Mouse (Mus musculus): Measurements from ENCODE around the gene Ubqlnl. TPM values are rescaled to one million over a fixed set of nuclear protein-coding genes. Genes with fewer than 3 reads are reported as not detected.

Ubqlnl gene
- total and polyA plus RNA-seq, 3 experiments, result not detected

DNA sequence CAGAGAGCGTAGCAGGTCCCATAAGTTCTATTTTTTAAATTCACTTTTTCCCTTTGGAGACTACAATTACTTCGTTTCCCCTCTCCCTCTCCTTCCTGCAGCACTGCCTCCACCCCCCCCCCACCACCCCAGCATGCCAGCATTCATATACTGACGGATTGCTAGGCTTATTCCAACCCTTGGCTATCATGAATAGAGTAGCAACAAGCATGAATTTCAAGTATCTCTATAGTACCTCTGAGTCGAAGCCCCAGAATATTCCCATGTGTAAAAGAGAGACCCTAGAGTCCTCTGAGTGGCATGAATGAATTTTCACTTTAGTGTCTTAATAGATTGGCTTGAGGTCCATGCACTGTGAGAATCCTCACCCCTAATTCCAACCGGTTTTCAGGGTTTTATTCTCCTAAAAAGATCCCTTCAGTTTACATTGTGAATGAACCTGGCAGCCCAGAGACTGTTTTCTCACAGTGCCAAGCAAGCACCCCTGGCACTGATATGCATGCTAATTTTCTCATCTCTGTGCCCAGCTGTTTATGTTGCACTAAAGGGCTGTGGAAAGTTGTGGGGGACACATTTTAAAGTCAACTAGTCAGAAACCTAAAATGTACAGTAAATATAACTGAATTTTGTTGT lies 28.2 kb upstream of the Ubqlnl start:
- DNase-seq (ENCODE audit: low spot score) (no peak), ATAC-seq (ENCODE audit: extremely low read depth, insufficient number of reproducible peaks, low FRiP score, poor library complexity, severe bottlenecking) (no peak)
- TF ChIP-seq GATA1 (IDR thresholded peaks at IDR 0.05; ENCODE audit: borderline replicate concordance, low read length) (no peak), CTCF (IDR thresholded peaks at IDR 0.05; ENCODE audit: low read depth, low read length) (no peak), TAL1 (conservative IDR thresholded peaks at IDR 0.05; ENCODE audit: low read depth, low read length) (no peak), POLR2AphosphoS5 (IDR thresholded peaks at IDR 0.05; ENCODE audit: insufficient replicate concordance, low read depth, low read length) (no peak), GATA2 (IDR thresholded peaks at IDR 0.05; ENCODE audit: borderline replicate concordance, low read depth, low read length) (no peak)
- Histone ChIP-seq H3K36me3 (replicated peaks) (no peaks in the 10 kb centered on the region), H3K27me3 (ENCODE audit: insufficient read depth, low read length) (no peaks in the 10 kb centered on the region), H3K4me3 (ENCODE audit: low read depth, low read length) (no peak overlapping the region), H3K4me1 (ENCODE audit: insufficient read depth, low read depth, low read length) (no peaks in the 10 kb centered on the region), H3K9me3 (replicated peaks) (no peaks in the 10 kb centered on the region)

DNA sequence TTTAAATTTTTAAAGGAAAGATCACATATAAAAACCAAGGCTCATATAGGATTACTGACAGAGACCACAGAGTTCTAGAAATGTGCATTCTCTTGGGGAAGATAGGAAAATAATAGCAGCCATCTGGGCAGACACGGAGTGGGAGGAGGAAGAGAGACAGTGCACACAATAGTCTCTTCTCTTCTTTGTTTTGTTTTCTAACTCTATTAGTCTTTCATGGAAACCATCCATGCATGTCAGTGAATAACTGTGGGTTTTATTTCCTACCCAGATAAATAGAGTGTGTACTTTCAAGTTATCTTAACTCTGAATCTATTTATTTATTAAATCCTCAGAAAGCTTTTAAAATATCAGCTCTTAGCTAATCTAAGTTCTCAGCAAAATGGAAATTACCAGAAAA lies 24.7 kb upstream of the Ubqlnl start:
- ATAC-seq (ENCODE audit: extremely low read depth, insufficient number of reproducible peaks, low FRiP score, poor library complexity, severe bottlenecking), result no peak
- Histone ChIP-seq H3K4me1 (ENCODE audit: insufficient read depth, low read depth, low read length) (no peaks in the 10 kb centered on the region), H3K4me3 (ENCODE audit: low read depth, low read length) (no peak overlapping the region), H3K36me3 (replicated peaks) (no peaks in the 10 kb centered on the region), H3K27me3 (ENCODE audit: insufficient read depth, low read length) (no peaks in the 10 kb centered on the region), H3K9me3 (replicated peaks) (no peaks in the 10 kb centered on the region)
- no peak for DNase-seq (ENCODE audit: low spot score)
- TF ChIP-seq GATA2 (IDR thresholded peaks at IDR 0.05; ENCODE audit: borderline replicate concordance, low read depth, low read length) (no peak), GATA1 (IDR thresholded peaks at IDR 0.05; ENCODE audit: borderline replicate concordance, low read length) (no peak), TAL1 (conservative IDR thresholded peaks at IDR 0.05; ENCODE audit: low read depth, low read length) (no peak), CTCF (IDR thresholded peaks at IDR 0.05; ENCODE audit: low read depth, low read length) (no peak), POLR2AphosphoS5 (IDR thresholded peaks at IDR 0.05; ENCODE audit: insufficient replicate concordance, low read depth, low read length) (no peak)

GRCm38 (mm10) chr7:104169634-104170204 lies 19.4 kb upstream of the Ubqlnl start:
- no peak for TF ChIP-seq CTCF (IDR thresholded peaks at IDR 0.05; ENCODE audit: low read depth, low read length)
- TF ChIP-seq TAL1 (conservative IDR thresholded peaks at IDR 0.05; ENCODE audit: low read depth, low read length), result no peak
- no peak for TF ChIP-seq GATA2 (IDR thresholded peaks at IDR 0.05; ENCODE audit: borderline replicate concordance, low read depth, low read length)
- no peak for TF ChIP-seq POLR2AphosphoS5 (IDR thresholded peaks at IDR 0.05; ENCODE audit: insufficient replicate concordance, low read depth, low read length)
- no peak for TF ChIP-seq GATA1 (IDR thresholded peaks at IDR 0.05; ENCODE audit: borderline replicate concordance, low read length)
- ATAC-seq (ENCODE audit: extremely low read depth, insufficient number of reproducible peaks, low FRiP score, poor library complexity, severe bottlenecking) (no peak), DNase-seq (ENCODE audit: low spot score) (peak; percentile 2)
- H3K36me3 ChIP-seq (replicated peaks), result no peaks in the 10 kb centered on the region
- H3K9me3 ChIP-seq (replicated peaks), result no peaks in the 10 kb centered on the region
- no peaks in the 10 kb centered on the region for H3K4me1 ChIP-seq (ENCODE audit: insufficient read depth, low read depth, low read length)
- no peak overlapping the region for H3K4me3 ChIP-seq (ENCODE audit: low read depth, low read length)
- H3K27me3 ChIP-seq (ENCODE audit: insufficient read depth, low read length), result 0 out of 2 replicates have a peak, but pooled peaks cover 3% of the 10 kb centered on the region

GRCm38 (mm10) chr7:104167105-104167504 lies 16.7 kb upstream of the Ubqlnl start:
- 0 out of 2 replicates have a peak, but pooled peaks cover 3% of the 10 kb centered on the region for H3K27me3 ChIP-seq (ENCODE audit: insufficient read depth, low read length)
- no peaks in the 10 kb centered on the region for H3K4me1 ChIP-seq (ENCODE audit: insufficient read depth, low read depth, low read length)
- DNase-seq (ENCODE audit: low spot score), result no peak
- no peak overlapping the region for H3K4me3 ChIP-seq (ENCODE audit: low read depth, low read length)
- no peaks in the 10 kb centered on the region for H3K9me3 ChIP-seq (replicated peaks)
- ATAC-seq (ENCODE audit: extremely low read depth, insufficient number of reproducible peaks, low FRiP score, poor library complexity, severe bottlenecking), result no peak
- TF ChIP-seq GATA2 (IDR thresholded peaks at IDR 0.05; ENCODE audit: borderline replicate concordance, low read depth, low read length) (no peak), CTCF (IDR thresholded peaks at IDR 0.05; ENCODE audit: low read depth, low read length) (no peak), POLR2AphosphoS5 (IDR thresholded peaks at IDR 0.05; ENCODE audit: insufficient replicate concordance, low read depth, low read length) (no peak), TAL1 (conservative IDR thresholded peaks at IDR 0.05; ENCODE audit: low read depth, low read length) (no peak), GATA1 (IDR thresholded peaks at IDR 0.05; ENCODE audit: borderline replicate concordance, low read length) (no peak)
- no peaks in the 10 kb centered on the region for H3K36me3 ChIP-seq (replicated peaks)

DNA sequence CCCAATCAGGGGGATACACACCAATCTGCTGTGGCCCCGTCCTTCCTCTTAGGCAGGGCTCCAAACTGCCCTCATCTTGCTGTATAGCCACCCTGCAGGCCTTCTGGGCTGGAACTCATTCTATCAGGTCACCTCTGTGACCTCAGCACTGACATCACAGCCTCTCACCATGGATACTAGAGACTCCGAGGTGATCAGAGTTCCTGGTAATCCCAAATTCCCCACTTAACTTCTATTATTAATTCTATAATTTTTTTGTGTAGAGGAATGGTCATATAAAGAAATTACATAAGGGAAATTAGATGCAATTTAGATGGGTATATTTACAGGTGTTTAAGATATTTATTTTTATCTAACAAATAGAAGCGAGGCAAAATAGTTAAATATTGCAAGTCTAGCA lies 7.2 kb downstream of the Ubqlnl start, which contains the start of gene Ubqln3:
Gene Ubqln3, minus strand, starts transcription at position 101 of the 400 bp plus-strand sequence.
- H3K27me3 ChIP-seq (ENCODE audit: insufficient read depth, low read length), result no peaks in the 10 kb centered on the region; the same call in 1 of the 2 replicates
- no peaks in the 10 kb centered on the region for H3K9me3 ChIP-seq (replicated peaks)
- no peak for TF ChIP-seq GATA2 (IDR thresholded peaks at IDR 0.05; ENCODE audit: borderline replicate concordance, low read depth, low read length)
- TF ChIP-seq CTCF (IDR thresholded peaks at IDR 0.05; ENCODE audit: low read depth, low read length), result no peak
- TF ChIP-seq TAL1 (conservative IDR thresholded peaks at IDR 0.05; ENCODE audit: low read depth, low read length), result no peak
- TF ChIP-seq GATA1 (IDR thresholded peaks at IDR 0.05; ENCODE audit: borderline replicate concordance, low read length), result no peak
- no peak for TF ChIP-seq POLR2AphosphoS5 (IDR thresholded peaks at IDR 0.05; ENCODE audit: insufficient replicate concordance, low read depth, low read length)
- DNase-seq (ENCODE audit: low spot score), result no peak
- no peak for ATAC-seq (ENCODE audit: extremely low read depth, insufficient number of reproducible peaks, low FRiP score, poor library complexity, severe bottlenecking)
- no peak within 1 kb of the TSS for H3K4me3 ChIP-seq (ENCODE audit: low read depth, low read length)
- H3K4me1 ChIP-seq (ENCODE audit: insufficient read depth, low read depth, low read length), result no peaks in the 10 kb centered on the region
- H3K36me3 ChIP-seq (replicated peaks), result no peaks in the 10 kb centered on the region

DNA sequence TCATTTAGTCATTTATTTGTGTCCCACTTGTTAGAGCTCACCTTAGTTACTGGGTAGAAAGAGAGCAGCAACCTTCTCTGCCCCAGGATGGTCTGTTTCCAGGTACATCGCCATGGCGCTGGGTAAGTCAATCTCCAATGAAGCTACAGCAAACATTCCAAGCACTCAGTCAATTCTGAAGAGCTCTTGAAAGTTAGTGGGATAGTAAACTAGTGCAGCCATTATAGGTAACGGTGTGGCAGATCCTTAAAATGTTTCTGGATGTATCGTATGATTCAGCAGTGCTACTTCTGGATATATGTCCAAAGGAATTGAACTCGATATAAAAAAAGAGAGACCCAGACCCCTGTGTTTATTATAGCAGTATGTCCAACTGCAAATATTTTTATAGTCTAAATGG lies 13.1 kb downstream of the Ubqlnl start, which contains the start of gene Olfr643:
Gene Olfr643, minus strand, starts transcription at position 101 of the 400 bp plus-strand sequence.
- Histone ChIP-seq H3K27me3 (ENCODE audit: insufficient read depth, low read length) (no peaks in the 10 kb centered on the region), H3K9me3 (replicated peaks) (no peaks in the 10 kb centered on the region), H3K4me3 (ENCODE audit: low read depth, low read length) (no peak within 1 kb of the TSS), H3K36me3 (replicated peaks) (no peaks in the 10 kb centered on the region), H3K4me1 (ENCODE audit: insufficient read depth, low read depth, low read length) (no peaks in the 10 kb centered on the region)
- no peak for TF ChIP-seq CTCF (IDR thresholded peaks at IDR 0.05; ENCODE audit: low read depth, low read length)
- TF ChIP-seq GATA1 (IDR thresholded peaks at IDR 0.05; ENCODE audit: borderline replicate concordance, low read length), result no peak
- no peak for TF ChIP-seq TAL1 (conservative IDR thresholded peaks at IDR 0.05; ENCODE audit: low read depth, low read length)
- ATAC-seq (ENCODE audit: extremely low read depth, insufficient number of reproducible peaks, low FRiP score, poor library complexity, severe bottlenecking) (no peak), DNase-seq (ENCODE audit: low spot score) (no peak)

All from G1E (cell line).